Mouse (Mus musculus) hindbrain, embryonic 14.5 days (tissue): Measurements from ENCODE around the gene Slc39a11. TPM values are rescaled to one million over a fixed set of nuclear protein-coding genes. Genes with fewer than 3 reads are reported as not detected.

Source experiments
- ATAC-seq: fragments of 200-750 bp; cut with Nextera tagmentation; 2 replicates; pipeline ENCODE4 v1.8.0; 2017; ENCODE audit warnings: moderate number of reproducible peaks, mild to moderate bottlenecking, moderate TSS enrichment, moderate library complexity; ENCODE audit not compliant: low FRiP score
- DNase-seq: peaks from one replicate; pipeline ENCODE4 v3.0.0-alpha.2; 2015; ENCODE audit warnings: low spot score
- H3K27ac ChIP-seq: fragments of 300-500 bp; sonication (generic); 2 replicates; pipeline ENCODE4 v1.5.1; 2014; ENCODE audit warnings: mild to moderate bottlenecking, moderate library complexity
- H3K27me3 ChIP-seq: fragments of 300-500 bp; sonication (generic); 2 replicates; pipeline ENCODE4 v1.6.1; 2014; ENCODE audit warnings: mild to moderate bottlenecking, low read length, mixed read lengths; ENCODE audit not compliant: control insufficient read depth, insufficient read depth
- H3K36me3 ChIP-seq: fragments of 300-500 bp; sonication (generic); replicated peaks from 2 replicates; pipeline ENCODE4 v1.6.1; 2014; ENCODE audit not compliant: control insufficient read depth, insufficient read depth
- H3K4me1 ChIP-seq: fragments of 300-500 bp; sonication (generic); replicated peaks from 2 replicates; pipeline ENCODE4 v1.6.1; 2014; ENCODE audit warnings: antibody characterized with exemption, low read length, mixed read lengths; ENCODE audit not compliant: control insufficient read depth, insufficient read depth
- H3K4me2 ChIP-seq: fragments of 300-500 bp; sonication (generic); replicated peaks from 2 replicates; pipeline ENCODE4 v1.6.1; 2014; ENCODE audit warnings: mild to moderate bottlenecking, moderate library complexity
- H3K4me3 ChIP-seq: fragments of 300-500 bp; sonication (generic); replicated peaks from 2 replicates; pipeline ENCODE4 v1.5.1; 2014; ENCODE audit warnings: mild to moderate bottlenecking, low read length
- H3K9ac ChIP-seq: fragments of 300-500 bp; sonication (generic); 2 replicates; pipeline ENCODE4 v1.6.1; 2014
- H3K9me3 ChIP-seq: fragments of 300-500 bp; sonication (generic); 2 replicates; pipeline ENCODE4 v1.6.1; 2016; ENCODE audit warnings: low read length; ENCODE audit not compliant: control insufficient read depth
- WGBS: fragments of 180-500 bp; shearing (Covaris S2); extraction: QIAGEN DNeasy Blood & Tissue Kit; methylation state at CpG from one replicate; pipeline ENCODE4 v1.1.7; 2014; 5-methylcytosine and 5-hydroxymethylcytosine counted together
- polyA plus RNA-seq: library from polyadenylated mRNA; unstranded; fragments of >200 nt; fragmentation: Nextera tagmentation; extraction: Ambion mirVana; gene quantifications from 2 replicates; pipeline ENCODE4 v1.2.1, GENCODE M21; 2014

Gene Slc39a11
- polyA plus RNA-seq, 1 experiment from 2014 or later, result 25.5 TPM

DNA sequence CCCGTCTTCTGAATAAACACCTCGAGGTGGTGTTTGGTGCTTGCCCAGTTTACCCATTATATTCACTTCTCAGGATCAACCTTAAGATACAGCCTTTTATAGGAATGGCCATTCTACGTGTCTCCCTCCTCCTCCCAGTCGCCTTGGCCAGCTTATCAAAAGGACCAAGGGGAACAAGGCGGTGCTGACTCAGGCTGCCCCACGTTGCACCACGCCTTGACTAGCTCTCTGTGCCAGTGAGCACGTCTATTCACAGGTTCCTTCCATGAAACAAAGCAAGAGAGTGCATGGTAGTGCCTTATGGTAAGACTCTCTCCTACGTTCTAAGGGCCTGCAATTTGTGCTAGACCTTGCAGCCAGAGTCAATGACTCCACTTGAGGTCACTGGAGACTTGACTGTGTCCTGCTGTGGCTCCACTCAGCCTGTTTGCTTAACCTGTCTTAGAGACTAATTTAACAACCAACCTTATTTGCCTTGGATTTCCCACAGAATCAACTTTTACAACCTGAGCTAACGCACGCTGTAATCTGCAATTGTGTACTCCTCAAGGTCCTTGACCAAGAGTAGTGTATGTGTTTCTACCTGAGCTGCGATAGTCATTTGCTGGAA is 144.2 kb downstream of the Slc39a11 start:
- ATAC-seq (no peak), DNase-seq (no peak)
- no peak overlapping the region for H3K4me2 ChIP-seq
- H3K9me3 ChIP-seq, result no peaks in the 10 kb centered on the region
- H3K4me3 ChIP-seq, result no peak overlapping the region
- no peak overlapping the region for H3K9ac ChIP-seq
- H3K4me1 ChIP-seq, result peaks cover 9% of the 10 kb centered on the region; the same call in 1 of the 2 replicates
- H3K36me3 ChIP-seq, result no peaks in the 10 kb centered on the region
- H3K27me3 ChIP-seq, result no peaks in the 10 kb centered on the region
- WGBS, result 89% methylated on average over 12 of the region's 12 CpGs
- H3K27ac ChIP-seq, result no peak overlapping the region

GRCm38 (mm10) chr11:113504459-113505062 is 145.3 kb downstream of the Slc39a11 start:
- H3K27me3 ChIP-seq, result no peaks in the 10 kb centered on the region
- H3K36me3 ChIP-seq, result no peaks in the 10 kb centered on the region
- H3K4me3 ChIP-seq, result no peak overlapping the region
- DNase-seq (no peak), ATAC-seq (no peak)
- no peaks in the 10 kb centered on the region for H3K9me3 ChIP-seq
- peaks cover 9% of the 10 kb centered on the region; the same call in 1 of the 2 replicates for H3K4me1 ChIP-seq
- H3K9ac ChIP-seq, result no peak overlapping the region
- WGBS, result 63% methylated on average over 11 of the region's 11 CpGs
- H3K27ac ChIP-seq, result no peak overlapping the region
- H3K4me2 ChIP-seq, result no peak overlapping the region

DNA sequence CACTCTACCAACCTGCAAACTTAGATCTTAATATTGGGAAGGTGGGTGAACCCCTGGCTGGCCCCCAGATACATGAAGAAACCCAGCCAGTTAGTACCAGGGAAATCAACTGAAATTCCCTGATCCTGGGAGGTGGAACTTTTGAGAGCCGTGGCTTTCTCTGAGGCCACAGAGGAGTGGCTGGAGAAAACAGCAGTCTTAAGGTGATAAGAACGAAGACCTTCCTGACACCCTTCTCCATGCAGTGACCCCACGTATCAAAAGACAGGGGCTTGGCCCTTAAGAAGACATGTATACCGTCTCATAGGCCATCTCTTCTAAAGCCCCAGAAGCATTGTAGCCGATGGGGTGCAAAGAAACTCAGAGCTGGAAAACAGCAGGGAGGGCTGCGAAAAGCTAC is 146.9 kb downstream of the Slc39a11 start:
- H3K4me3 ChIP-seq, result no peak overlapping the region
- H3K27ac ChIP-seq, result no peak overlapping the region
- no peaks in the 10 kb centered on the region for H3K27me3 ChIP-seq
- no peak overlapping the region for H3K9ac ChIP-seq
- no peaks in the 10 kb centered on the region for H3K9me3 ChIP-seq
- ATAC-seq, result no peak
- no peak overlapping the region for H3K4me2 ChIP-seq
- whole genome bisulfite sequencing, result 80% methylated on average over 6 of the region's 6 CpGs
- no peaks in the 10 kb centered on the region for H3K36me3 ChIP-seq
- no peak for DNase-seq
- H3K4me1 ChIP-seq, result peaks cover 3% of the 10 kb centered on the region; the same call in 1 of the 2 replicates

DNA sequence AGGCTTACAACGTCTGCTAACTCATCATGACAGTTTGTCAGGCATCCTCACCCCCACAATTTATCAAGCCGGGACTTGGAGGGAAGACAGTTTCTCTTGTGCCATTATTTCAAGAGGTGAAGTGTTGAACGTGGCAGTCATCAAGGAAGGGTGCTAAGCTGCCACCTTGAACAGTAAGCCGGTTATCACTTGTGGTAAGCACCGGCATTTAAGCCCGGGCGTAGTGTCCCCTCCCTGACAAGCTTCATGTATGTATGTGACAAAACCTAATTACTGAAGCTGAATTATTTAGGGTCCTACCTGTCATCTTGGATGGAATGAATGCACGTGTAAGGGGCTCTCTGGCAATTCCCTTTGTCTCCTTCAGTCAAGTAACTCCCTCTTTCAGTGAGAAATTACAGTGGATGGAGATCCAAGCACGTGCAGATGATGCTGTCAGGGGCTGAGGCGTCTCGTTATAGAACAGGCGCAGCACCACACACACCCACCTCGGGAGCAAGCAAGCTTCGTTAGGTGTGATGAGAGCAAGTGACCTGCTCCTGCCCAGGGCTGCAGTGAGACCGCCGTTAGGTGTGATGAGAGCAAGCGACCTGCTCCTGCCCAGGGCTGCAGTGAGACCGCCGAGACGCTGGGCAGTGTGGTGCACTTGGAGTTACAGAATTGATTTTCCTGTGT is 149.1 kb downstream of the Slc39a11 start:
- no peaks in the 10 kb centered on the region for H3K27me3 ChIP-seq
- 65% methylated on average over 20 of the region's 20 CpGs for WGBS
- H3K4me2 ChIP-seq, result no peak overlapping the region
- DNase-seq (no peak), ATAC-seq (no peak)
- no peak overlapping the region for H3K27ac ChIP-seq
- no peak overlapping the region; the same call in 1 of the 2 replicates for H3K9ac ChIP-seq
- no peaks in the 10 kb centered on the region for H3K9me3 ChIP-seq
- H3K4me3 ChIP-seq, result no peak overlapping the region
- H3K4me1 ChIP-seq, result no peaks in the 10 kb centered on the region
- no peaks in the 10 kb centered on the region for H3K36me3 ChIP-seq

GRCm38 (mm10) chr11:113498889-113499288 is 151.0 kb downstream of the Slc39a11 start:
- WGBS, result 65% methylated on average over 9 of the region's 9 CpGs
- Histone ChIP-seq H3K4me1 (no peaks in the 10 kb centered on the region), H3K9me3 (no peaks in the 10 kb centered on the region), H3K4me2 (no peak overlapping the region), H3K9ac (no peak overlapping the region), H3K4me3 (no peak overlapping the region), H3K27ac (no peak overlapping the region), H3K36me3 (no peaks in the 10 kb centered on the region), H3K27me3 (no peaks in the 10 kb centered on the region)
- no peak for DNase-seq
- no peak for ATAC-seq

- peak; percentile 19 for DNase-seq
- no peak overlapping the region for H3K9ac ChIP-seq
- no peaks in the 10 kb centered on the region for H3K27me3 ChIP-seq
- no peak overlapping the region for H3K4me2 ChIP-seq
- H3K27ac ChIP-seq, result no peak overlapping the region
- 61% methylated on average over 12 of the region's 12 CpGs for WGBS
- H3K36me3 ChIP-seq, result no peaks in the 10 kb centered on the region
- no peaks in the 10 kb centered on the region for H3K4me1 ChIP-seq
- no peak overlapping the region for H3K4me3 ChIP-seq
- no peak for ATAC-seq
- H3K9me3 ChIP-seq, result no peaks in the 10 kb centered on the region
These were observed 155.8 kb downstream of the Slc39a11 start for GRCm38 (mm10) chr11:113494021-113494546.

DNA sequence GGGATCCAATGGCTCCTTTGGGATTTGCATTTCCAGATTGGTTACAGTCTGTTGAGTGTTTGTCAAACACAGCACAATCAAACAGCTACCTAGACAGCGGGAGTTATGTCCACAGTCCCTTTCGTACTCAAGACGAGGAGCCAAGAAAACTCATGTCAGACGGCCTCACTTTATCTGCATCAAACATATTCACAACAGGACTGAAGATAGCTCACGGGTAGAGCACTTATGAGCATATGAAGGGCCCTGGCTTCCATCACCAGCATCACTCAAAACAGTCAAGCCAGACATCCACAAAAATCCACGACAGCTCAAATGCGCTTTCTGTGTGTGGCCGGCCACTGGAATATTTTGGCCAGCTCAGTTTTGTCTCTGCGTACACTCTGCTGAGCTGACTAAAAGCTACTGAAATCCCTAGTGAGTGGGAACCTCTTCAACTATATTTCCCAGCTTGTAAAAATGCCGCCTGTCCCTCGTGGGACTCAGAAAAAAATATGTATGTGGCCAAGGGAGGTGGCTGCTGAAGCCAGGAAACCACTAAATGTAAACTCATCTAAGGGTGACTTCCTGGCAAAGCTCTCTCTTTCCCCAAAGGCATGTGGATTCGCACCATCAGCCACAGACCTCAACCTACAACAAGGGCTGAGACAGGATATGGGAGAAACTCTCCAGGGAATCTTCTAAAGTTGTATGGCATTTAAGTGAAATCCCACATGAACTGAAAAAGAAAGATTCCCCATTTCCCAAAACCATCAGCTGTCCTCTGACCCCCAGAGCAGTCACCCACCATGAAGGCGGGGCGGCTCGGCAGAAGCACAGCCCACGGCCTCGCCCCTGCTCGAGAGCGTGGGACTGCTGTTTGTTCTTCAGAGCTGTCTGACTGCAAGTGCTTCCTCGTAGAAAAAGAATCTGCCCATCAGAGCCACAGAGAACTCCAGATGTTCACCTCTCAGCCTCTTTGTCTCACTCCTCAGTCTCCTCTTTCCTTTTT is 159.1 kb downstream of the Slc39a11 start:
- no peak overlapping the region for H3K9ac ChIP-seq
- H3K4me3 ChIP-seq, result no peak overlapping the region
- no peaks in the 10 kb centered on the region for H3K9me3 ChIP-seq
- H3K36me3 ChIP-seq, result no peaks in the 10 kb centered on the region
- 83% methylated on average over 20 of the region's 20 CpGs for WGBS
- H3K27ac ChIP-seq, result no peak overlapping the region
- no peaks in the 10 kb centered on the region for H3K27me3 ChIP-seq
- no peaks in the 10 kb centered on the region; the same call in 1 of the 2 replicates for H3K4me1 ChIP-seq
- DNase-seq, result no peak
- no peak for ATAC-seq
- no peak overlapping the region for H3K4me2 ChIP-seq

DNA sequence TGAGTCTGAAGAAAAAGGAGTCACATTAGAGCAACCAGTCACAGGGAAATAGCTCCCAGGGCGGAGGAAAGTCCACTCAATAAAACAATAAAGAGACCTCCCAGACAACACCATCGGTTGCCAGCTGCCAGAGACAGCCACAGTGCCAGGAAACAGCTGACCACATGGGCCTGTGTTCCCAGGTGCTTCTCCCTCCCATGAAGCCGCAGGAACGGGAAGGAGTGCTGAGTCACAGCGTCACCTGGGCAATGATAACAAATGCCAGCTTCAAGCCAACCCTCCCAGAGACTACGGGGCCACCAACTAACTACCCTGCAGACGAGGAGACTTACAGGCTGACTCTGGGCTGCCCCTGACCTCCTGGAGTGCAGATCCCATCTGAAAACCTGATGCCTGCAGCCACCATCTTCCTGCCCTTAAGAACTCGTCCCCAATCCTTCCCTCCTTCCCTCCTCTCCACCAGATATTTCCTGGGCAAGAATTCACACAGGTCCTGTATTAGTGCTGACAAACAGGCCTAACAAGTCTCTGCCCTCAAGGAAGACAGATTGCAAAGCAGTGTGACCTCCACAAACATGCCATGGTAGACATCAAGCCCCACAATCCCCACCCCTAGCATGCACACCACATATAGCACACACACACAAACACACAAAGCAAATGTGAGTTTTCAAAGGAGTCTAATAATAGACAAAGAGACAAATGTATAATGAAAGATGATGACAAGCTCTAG is 162.1 kb downstream of the Slc39a11 start:
- H3K36me3 ChIP-seq, result no peaks in the 10 kb centered on the region
- no peaks in the 10 kb centered on the region for H3K27me3 ChIP-seq
- no peak overlapping the region for H3K4me2 ChIP-seq
- no peaks in the 10 kb centered on the region; the same call in 1 of the 2 replicates for H3K4me1 ChIP-seq
- no peak for DNase-seq
- H3K9me3 ChIP-seq, result no peaks in the 10 kb centered on the region
- H3K9ac ChIP-seq, result no peak overlapping the region
- no peak for ATAC-seq
- no peak overlapping the region for H3K27ac ChIP-seq
- H3K4me3 ChIP-seq, result no peak overlapping the region
- WGBS, result 61% methylated on average over 8 of the region's 8 CpGs
